Mouse (Mus musculus): ENCODE measurements around the gene Vmn2r31. TPM values are rescaled to one million over a fixed set of nuclear protein-coding genes. Genes with fewer than 3 reads are reported as not detected.
"Not testable (repeated sequence)": the region's sequence is repeated elsewhere in the genome, so short reads cannot be mapped to it uniquely, and the experiment has no call there.

Gene Vmn2r31
- not detected in 2 replicates for polyA plus RNA-seq (2012; rRNA removed)
- not detected in 2 replicates for polyA plus RNA-seq (2014; fragmentation: Nextera tagmentation; extraction: Ambion mirVana)

GRCm38 (mm10) chr7:7399603-7400002 is at the start of gene Vmn2r31:
Gene Vmn2r31 (minus strand): TSS chr7:7399703.
- H3K4me2 ChIP-seq (ENCODE audit: low read depth); H3K27ac ChIP-seq; H3K36me3 ChIP-seq (replicated peaks; ENCODE audit: control insufficient read depth, insufficient read depth, low read depth); ATAC-seq (ENCODE audit: insufficient read depth); H3K27me3 ChIP-seq (ENCODE audit: control insufficient read depth, insufficient read depth, low read length); H3K4me3 ChIP-seq (ENCODE audit: insufficient read depth in 1 of 2, low read depth in 2 of 2, low read length in 2 of 2); H3K9ac ChIP-seq (replicated peaks); H3K4me1 ChIP-seq (replicated peaks; ENCODE audit: control insufficient read depth in 2 of 2, insufficient read depth in 2 of 2, low read length in 1 of 2); DNase-seq (ENCODE audit: low read depth in 3 of 3, low spot score in 3 of 3); H3K9me3 ChIP-seq (ENCODE audit: control insufficient read depth, low read length): not testable (repeated sequence)

GRCm38 (mm10) chr7:7374431-7374830 is 25.1 kb downstream of the Vmn2r31 start, which contains the start of gene Gm45783:
Gene Gm45783 (minus strand): TSS chr7:7374573.
- not testable (repeated sequence) for H3K9ac ChIP-seq (replicated peaks); ATAC-seq (ENCODE audit: insufficient read depth); H3K9me3 ChIP-seq (ENCODE audit: control insufficient read depth, low read length); H3K27me3 ChIP-seq (ENCODE audit: control insufficient read depth, insufficient read depth, low read length); H3K36me3 ChIP-seq (replicated peaks; ENCODE audit: control insufficient read depth, insufficient read depth, low read depth); H3K4me2 ChIP-seq (ENCODE audit: low read depth); H3K4me1 ChIP-seq (replicated peaks; ENCODE audit: control insufficient read depth in 2 of 2, insufficient read depth in 2 of 2, low read length in 1 of 2); DNase-seq (ENCODE audit: low read depth in 3 of 3, low spot score in 3 of 3); H3K27ac ChIP-seq; H3K4me3 ChIP-seq (ENCODE audit: insufficient read depth in 1 of 2, low read depth in 2 of 2, low read length in 2 of 2)
- 46% methylated on average over 12 of the region's 12 CpGs for WGBS (ENCODE audit: insufficient replicate concordance)

GRCm38 (mm10) chr7:7337509-7337908 is 62.0 kb downstream of the Vmn2r31 start, which contains the start of gene Vmn2r30:
Gene Vmn2r30 (minus strand): TSS chr7:7337609.
- H3K36me3 ChIP-seq (replicated peaks; ENCODE audit: control insufficient read depth, insufficient read depth, low read depth); H3K27ac ChIP-seq; DNase-seq (ENCODE audit: low read depth in 3 of 3, low spot score in 3 of 3); H3K4me3 ChIP-seq (ENCODE audit: insufficient read depth in 1 of 2, low read depth in 2 of 2, low read length in 2 of 2); H3K27me3 ChIP-seq (ENCODE audit: control insufficient read depth, insufficient read depth, low read length); ATAC-seq (ENCODE audit: insufficient read depth); H3K9ac ChIP-seq (replicated peaks); H3K4me1 ChIP-seq (replicated peaks; ENCODE audit: control insufficient read depth in 2 of 2, insufficient read depth in 2 of 2, low read length in 1 of 2); H3K9me3 ChIP-seq (ENCODE audit: control insufficient read depth, low read length); H3K4me2 ChIP-seq (ENCODE audit: low read depth): not testable (repeated sequence)
- no CpG with 5 or more reads among the region's 1 CpGs for WGBS (ENCODE audit: insufficient replicate concordance)

Other genes starting within 250 kb of the Vmn2r31 start
- 0.18 and 0.28 TPM in 2 replicates for gene Zfp418, start 228.4 kb downstream of the Vmn2r31 start, polyA plus RNA-seq (2012; rRNA removed)
- 0.23 and 0.54 TPM in 2 replicates for gene Zfp418, start 228.4 kb downstream of the Vmn2r31 start, polyA plus RNA-seq (2014; fragmentation: Nextera tagmentation; extraction: Ambion mirVana)
- gene Zfp772, start 189.7 kb downstream of the Vmn2r31 start, polyA plus RNA-seq (2012; rRNA removed): 0.51 and 0.74 TPM in 2 replicates
- gene Zfp772, start 189.7 kb downstream of the Vmn2r31 start, polyA plus RNA-seq (2014; fragmentation: Nextera tagmentation; extraction: Ambion mirVana): 1.3 and 1.5 TPM in 2 replicates
- 0.04 and 0.11 TPM in 2 replicates for gene Vmn2r29, start 152.4 kb downstream of the Vmn2r31 start, polyA plus RNA-seq (2012; rRNA removed)
- not detected in 2 replicates for gene Vmn2r29, start 152.4 kb downstream of the Vmn2r31 start, polyA plus RNA-seq (2014; fragmentation: Nextera tagmentation; extraction: Ambion mirVana)
- gene Gm45844, start 121.4 kb downstream of the Vmn2r31 start, polyA plus RNA-seq (2012; rRNA removed): 0.10 and 0.32 TPM in 2 replicates
- 0.51 and 0.75 TPM in 2 replicates for gene Gm45844, start 121.4 kb downstream of the Vmn2r31 start, polyA plus RNA-seq (2014; fragmentation: Nextera tagmentation; extraction: Ambion mirVana)
- 5.2 and 6.2 TPM in 2 replicates for gene Clcn4, start 98.9 kb downstream of the Vmn2r31 start, polyA plus RNA-seq (2012; rRNA removed)
- 10.2 and 10.7 TPM in 2 replicates for gene Clcn4, start 98.9 kb downstream of the Vmn2r31 start, polyA plus RNA-seq (2014; fragmentation: Nextera tagmentation; extraction: Ambion mirVana)
- gene Vmn2r30, start 62.1 kb downstream of the Vmn2r31 start, polyA plus RNA-seq (2012; rRNA removed): not detected in 2 replicates
- not detected in 2 replicates for gene Vmn2r30, start 62.1 kb downstream of the Vmn2r31 start, polyA plus RNA-seq (2014; fragmentation: Nextera tagmentation; extraction: Ambion mirVana)
- gene Gm45783, start 25.1 kb downstream of the Vmn2r31 start, polyA plus RNA-seq (2012; rRNA removed): not detected in 2 replicates
- not detected in 2 replicates for gene Gm45783, start 25.1 kb downstream of the Vmn2r31 start, polyA plus RNA-seq (2014; fragmentation: Nextera tagmentation; extraction: Ambion mirVana)
- not detected in 2 replicates for gene Vmn2r32, start 80.3 kb upstream of the Vmn2r31 start, polyA plus RNA-seq (2012; rRNA removed)
- gene Vmn2r32, start 80.3 kb upstream of the Vmn2r31 start, polyA plus RNA-seq (2014; fragmentation: Nextera tagmentation; extraction: Ambion mirVana): not detected in 2 replicates
- not detected in 2 replicates for gene Vmn2r33, start 167.1 kb upstream of the Vmn2r31 start, polyA plus RNA-seq (2012; rRNA removed)
- not detected in 2 replicates for gene Vmn2r33, start 167.1 kb upstream of the Vmn2r31 start, polyA plus RNA-seq (2014; fragmentation: Nextera tagmentation; extraction: Ambion mirVana)

Data from liver, embryonic 14.5 days (tissue).